Mouse (Mus musculus) ES-E14 (cell line): Measurements from ENCODE around the gene Metap1. TPM values are rescaled to one million over a fixed set of nuclear protein-coding genes. Genes with fewer than 3 reads are reported as not detected.

Experiments used
- DNase-seq: peaks from one replicate; pipeline ENCODE4 v3.0.0-alpha.2; 2013; ENCODE audit warnings: low read depth, low spot score
- H3K27ac ChIP-seq: 2 replicates; pipeline ENCODE4 v1.5.1; 2012; ENCODE audit warnings: low read depth, mild to moderate bottlenecking, low read length, moderate library complexity, mixed read lengths; ENCODE audit not compliant: poor library complexity, insufficient read depth, severe bottlenecking
- H3K36me3 ChIP-seq: 2 replicates; pipeline ENCODE4 v1.6.1; 2012; ENCODE audit warnings: mild to moderate bottlenecking, low read length, moderate library complexity, mixed read lengths; ENCODE audit not compliant: control insufficient read depth, poor library complexity, insufficient read depth, severe bottlenecking
- H3K4me1 ChIP-seq, 2 experiments: fragments of 150-350 bp in 1 of 2; sonication (generic) in 1 of 2; 2 replicates each; pipeline ENCODE4 v1.6.1; 2012; ENCODE audit warnings: low read length in 2 of 2, mild to moderate bottlenecking in 1 of 2, mixed read lengths in 1 of 2; ENCODE audit not compliant: control insufficient read depth in 2 of 2, insufficient read depth in 2 of 2, poor library complexity in 1 of 2
- H3K4me3 ChIP-seq, 2 experiments: fragments of 150-350 bp in 1 of 2; sonication (generic) in 1 of 2; 2 replicates each; pipeline ENCODE4 v1.5.1; 2012; ENCODE audit warnings: low read length in 2 of 2, low read depth in 1 of 2, mild to moderate bottlenecking in 1 of 2, mixed read lengths in 1 of 2; ENCODE audit not compliant: insufficient read depth in 1 of 2, poor library complexity in 1 of 2, severe bottlenecking in 1 of 2
- H3K9ac ChIP-seq: 2 replicates; pipeline ENCODE4 v1.6.1; 2012; ENCODE audit warnings: low read depth, mild to moderate bottlenecking, low read length, mixed read lengths; ENCODE audit not compliant: poor library complexity, insufficient read depth, severe bottlenecking
- H3K9me3 ChIP-seq: fragments of 150-350 bp; sonication (generic); 2 replicates; pipeline ENCODE4 v1.6.1; 2012; ENCODE audit warnings: low read depth, mild to moderate bottlenecking, low read length; ENCODE audit not compliant: control insufficient read depth, insufficient read depth
- CHD2 ChIP-seq: IDR thresholded peaks from 2 replicates; pipeline ENCODE4 v1.6.1; 2014; ENCODE audit warnings: mild to moderate bottlenecking, low read depth, low read length, inconsistent platforms
- HCFC1 ChIP-seq: IDR thresholded peaks from 2 replicates; pipeline ENCODE4 v1.6.1; 2012; ENCODE audit warnings: low read length, inconsistent platforms, borderline replicate concordance; ENCODE audit not compliant: insufficient read depth
- MAFK ChIP-seq: IDR thresholded peaks from 2 replicates; pipeline ENCODE4 v1.6.1; 2014; ENCODE audit warnings: mild to moderate bottlenecking, low read depth, low read length, inconsistent platforms; ENCODE audit not compliant: insufficient read depth
- ZC3H11A ChIP-seq: IDR thresholded peaks from 2 replicates; pipeline ENCODE4 v1.6.1; 2012; ENCODE audit warnings: low read depth, mild to moderate bottlenecking, inconsistent platforms, low read length, borderline replicate concordance
- ZNF384 ChIP-seq: IDR thresholded peaks from 2 replicates; pipeline ENCODE4 v1.6.1; 2012; ENCODE audit warnings: low read depth, low read length, inconsistent platforms
- in situ Hi-C, 2 experiments: fragments of 600-800 bp; cut with MboI; formaldehyde crosslinking; loops; one replicate each; pipeline ENCODE4 v1.15.1; 2025; ENCODE audit warnings: low sequenced_read_pairs in 2 of 2, inconsistent platforms in 1 of 2; ENCODE audit not compliant: unreplicated experiment in 2 of 2
- total RNA-seq: library from RNA; depleted of rRNA; stranded (reverse); fragments of 300-350 nt; gene quantifications from 2 replicates; pipeline ENCODE4 v1.2.3, GENCODE M21; 2012

Metap1 gene
- total RNA-seq, 1 experiment = 67.7 TPM

DNA sequence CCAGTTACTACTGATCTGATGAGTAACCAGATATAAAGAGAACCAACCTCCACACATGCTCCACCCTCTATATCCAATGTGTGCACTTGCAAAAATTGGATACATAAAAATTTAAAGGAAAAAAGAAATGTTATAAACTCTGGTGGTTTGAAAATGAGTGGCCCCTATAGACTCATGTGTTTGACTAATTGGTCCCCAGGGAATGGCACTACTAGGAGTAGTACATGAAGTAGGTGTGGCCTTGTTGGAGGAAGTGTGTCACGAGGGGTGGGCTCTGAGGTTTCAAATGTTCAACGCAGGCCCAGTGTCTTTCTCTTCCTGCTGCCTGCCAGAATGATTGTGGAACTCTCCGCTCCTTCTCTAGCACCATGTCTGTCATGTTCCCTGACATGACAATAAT lies 27.5 kb downstream of the Metap1 start:
- in situ Hi-C loops = no loop called here
- TF ChIP-seq HCFC1 = no peak
- no peak for TF ChIP-seq CHD2
- TF ChIP-seq ZC3H11A = no peak
- no peak for TF ChIP-seq ZNF384
- no peak for TF ChIP-seq MAFK
- Histone ChIP-seq H3K4me1 (no peaks in the 10 kb centered on the region), H3K27ac (no peak overlapping the region), H3K36me3 (peaks cover 45% of the 10 kb centered on the region), H3K9ac (no peak overlapping the region), H3K9me3 (no peaks in the 10 kb centered on the region), H3K4me3 (no peak overlapping the region)
- DNase-seq = no peak

DNA sequence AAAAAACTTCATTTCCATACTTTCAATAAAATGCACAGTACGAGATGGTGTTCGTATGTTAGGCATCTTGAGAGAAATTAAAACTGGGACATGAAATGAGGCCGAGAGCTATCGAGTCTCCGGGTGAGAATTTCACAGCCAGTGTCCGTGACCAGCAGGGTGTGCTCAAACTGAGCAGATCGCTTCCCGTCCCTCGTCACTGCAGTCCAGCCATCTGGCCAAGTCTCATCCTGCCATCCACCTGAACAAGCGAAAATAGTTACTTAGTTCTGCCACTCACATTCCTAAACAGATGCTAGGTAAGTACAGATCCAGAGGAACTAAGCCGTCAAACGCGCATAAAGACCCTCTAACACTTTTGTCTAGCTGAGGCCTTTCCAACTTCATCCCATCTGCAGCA lies 29.1 kb downstream of the Metap1 start:
- TF ChIP-seq ZNF384 = no peak
- no peak for TF ChIP-seq HCFC1
- no peak for TF ChIP-seq CHD2
- no peak for TF ChIP-seq ZC3H11A
- no peak for TF ChIP-seq MAFK
- H3K4me1 ChIP-seq = no peaks in the 10 kb centered on the region
- H3K27ac ChIP-seq = no peak overlapping the region
- H3K36me3 ChIP-seq = peaks cover 44% of the 10 kb centered on the region
- DNase-seq = no peak
- no peak overlapping the region for H3K9ac ChIP-seq
- no peak overlapping the region for H3K4me3 ChIP-seq
- H3K9me3 ChIP-seq = no peaks in the 10 kb centered on the region
- in situ Hi-C loops = no loop called here

DNA sequence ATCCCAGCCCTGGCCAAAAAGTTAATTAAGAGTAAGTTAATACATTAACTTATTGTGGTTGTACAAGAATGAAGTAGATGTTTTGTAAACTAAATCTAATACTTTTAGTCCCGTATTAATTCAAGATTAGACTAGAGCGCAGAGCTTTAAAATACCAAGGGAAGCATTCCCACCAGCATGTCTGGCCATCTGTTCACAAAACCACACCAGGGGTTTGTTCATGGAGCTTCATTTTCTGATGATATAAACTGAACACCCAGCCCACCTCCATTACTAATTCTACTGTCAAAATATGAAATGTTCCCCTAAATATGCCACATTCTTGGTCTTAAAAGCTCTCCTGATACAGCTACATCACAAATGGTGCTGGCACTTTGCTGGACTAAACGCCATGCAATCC lies 30.9 kb downstream of the Metap1 start:
- in situ Hi-C loops = no loop called here
- no peak for TF ChIP-seq HCFC1
- TF ChIP-seq CHD2 = no peak
- no peak for TF ChIP-seq ZC3H11A
- TF ChIP-seq MAFK = no peak
- no peak for TF ChIP-seq ZNF384
- Histone ChIP-seq H3K9ac (no peak overlapping the region), H3K27ac (no peak overlapping the region), H3K36me3 (peaks cover 40% of the 10 kb centered on the region), H3K9me3 (no peaks in the 10 kb centered on the region), H3K4me3 (no peak overlapping the region), H3K4me1 (no peaks in the 10 kb centered on the region)
- DNase-seq = no peak

DNA sequence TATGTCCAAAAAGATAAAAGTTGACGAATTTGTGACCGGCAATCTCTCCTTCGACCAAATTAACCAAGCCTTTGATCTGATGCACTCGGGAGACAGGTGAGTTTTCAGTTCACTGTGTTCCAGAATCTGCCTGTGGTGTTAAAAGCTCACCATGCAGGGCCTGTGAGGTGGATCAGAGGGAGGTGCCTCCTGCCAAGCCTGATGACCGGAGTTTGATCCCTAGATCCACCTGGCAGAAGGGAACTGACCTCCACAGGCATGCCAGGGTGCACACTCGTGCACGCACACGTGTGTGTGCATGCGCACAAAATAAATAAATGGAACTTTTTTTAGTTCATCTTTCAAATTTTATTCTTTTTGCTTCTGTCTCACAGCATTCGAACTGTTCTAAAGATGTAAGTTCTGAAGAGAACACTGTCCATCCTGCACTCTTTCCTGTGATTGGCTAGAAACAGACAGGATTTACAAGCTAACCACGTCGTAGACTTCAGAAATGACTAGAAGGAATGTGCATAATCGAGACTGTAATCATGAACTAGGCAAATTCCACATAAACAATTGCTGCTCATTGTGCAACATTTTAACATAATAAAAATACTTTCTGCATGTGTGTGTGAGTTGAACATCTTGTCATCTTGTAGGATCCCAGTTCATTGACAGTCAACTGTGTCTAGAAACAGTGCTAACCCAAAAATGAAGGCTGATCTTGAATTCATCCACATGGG lies 34.4 kb downstream of the Metap1 start:
- H3K9ac ChIP-seq = no peak overlapping the region
- no peak for TF ChIP-seq CHD2
- H3K9me3 ChIP-seq = no peaks in the 10 kb centered on the region
- no peak for DNase-seq
- H3K27ac ChIP-seq = no peak overlapping the region
- in situ Hi-C loops = no loop called here
- H3K4me3 ChIP-seq = no peak overlapping the region
- peaks cover 46% of the 10 kb centered on the region for H3K36me3 ChIP-seq
- H3K4me1 ChIP-seq = no peaks in the 10 kb centered on the region

DNA sequence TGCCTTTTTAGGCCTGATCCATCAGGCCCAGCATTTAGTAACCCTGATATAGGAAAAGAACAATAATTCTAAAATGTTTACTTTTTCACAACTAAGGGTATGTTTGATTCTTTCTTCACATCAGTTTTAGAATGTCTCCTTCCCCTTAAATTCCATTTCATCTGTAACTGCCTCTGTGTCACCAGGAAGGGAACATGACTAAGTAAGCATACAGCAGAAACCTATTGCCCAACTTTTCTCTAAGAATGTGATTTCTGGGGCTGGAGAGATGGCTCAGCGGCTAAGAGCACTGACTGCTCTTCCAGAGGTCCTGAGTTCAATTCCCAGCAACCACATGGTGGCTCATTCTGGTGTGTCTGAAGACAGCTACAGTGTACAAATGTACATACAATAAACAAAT lies 35.1 kb downstream of the Metap1 start:
- Histone ChIP-seq H3K9ac (no peak overlapping the region), H3K9me3 (no peaks in the 10 kb centered on the region), H3K4me1 (no peaks in the 10 kb centered on the region), H3K27ac (no peak overlapping the region), H3K36me3 (peaks cover 43% of the 10 kb centered on the region), H3K4me3 (no peak overlapping the region)
- no peak for DNase-seq
- in situ Hi-C loops = no loop called here
- TF ChIP-seq HCFC1 (no peak), ZC3H11A (no peak), ZNF384 (no peak), MAFK (no peak)
